Mouse (Mus musculus): ENCODE results near the gene Ist1.

DNA sequence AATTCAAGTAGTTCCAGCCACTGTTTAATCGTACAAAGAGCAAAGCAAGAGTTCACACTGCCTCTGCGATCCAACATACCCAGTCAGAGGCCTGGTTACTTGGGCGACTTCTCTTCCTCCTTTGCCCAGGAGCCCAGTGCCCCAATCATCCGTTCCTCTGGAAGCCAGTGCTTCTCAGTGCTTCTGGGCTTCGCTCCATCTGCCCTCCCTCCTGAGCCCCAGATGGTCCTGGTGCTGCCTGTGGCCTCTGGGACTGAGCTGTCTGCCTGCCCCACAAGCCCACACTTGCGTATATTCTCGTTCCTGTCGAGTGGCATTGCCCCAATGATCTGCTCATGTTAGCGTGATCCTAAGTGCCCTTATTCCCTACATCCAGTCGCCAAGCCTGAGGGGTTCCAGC is 42.3 kb downstream of the Ist1 start:
- TF ChIP-seq CTCF (IDR thresholded peaks at IDR 0.05; ENCODE audit: low read depth, low read length), result no peak
- TF ChIP-seq POLR2A (IDR thresholded peaks at IDR 0.05; ENCODE audit: borderline replicate concordance, low read depth, low read length), result no peak

Measured in bone marrow macrophage, adult 2 months (primary cell).